Mouse (Mus musculus): ENCODE measurements at regions not wholly inside any gene's neighbourhood (a gene's known extent, or its start where the extent isn't known, plus 50 kb on each side); places are given as distances from the start of the nearest gene placed in this dataset.

GRCm38 (mm10) chr2:92776497-92776896 is 138.4 kb upstream of the Syt13 start:
- TF ChIP-seq POLR2A (IDR thresholded peaks at IDR 0.05; ENCODE audit: low read depth, low read length) (no peak), CTCF (IDR thresholded peaks at IDR 0.05; ENCODE audit: extremely low read depth, insufficient read depth, insufficient read length, insufficient replicate concordance) (no peak)
